Mouse (Mus musculus) kidney, embryonic 16.5 days (tissue): ENCODE data around the gene Arfgap2. TPM values are rescaled to one million over a fixed set of nuclear protein-coding genes. Genes with fewer than 3 reads are reported as not detected.
"Not testable (repeated sequence)": the region's sequence is repeated elsewhere in the genome, so short reads cannot be mapped to it uniquely, and the experiment has no call there.

ENCODE experiments used
- ATAC-seq: fragments of 200-750 bp; cut with Nextera tagmentation; 2 replicates; pipeline ENCODE4 v1.8.0; 2017; ENCODE audit warnings: moderate TSS enrichment; ENCODE audit not compliant: low FRiP score, low TSS enrichment
- H3K27ac ChIP-seq: fragments of 300-500 bp; sonication (generic); 2 replicates; pipeline ENCODE4 v1.5.1; 2014; ENCODE audit warnings: low read length
- H3K27me3 ChIP-seq: fragments of 300-500 bp; sonication (generic); 2 replicates; pipeline ENCODE4 v1.6.1; 2014; ENCODE audit warnings: low read length, control low read depth, mixed read lengths; ENCODE audit not compliant: insufficient read depth
- H3K36me3 ChIP-seq: fragments of 300-500 bp; sonication (generic); 2 replicates; pipeline ENCODE4 v1.6.1; 2014; ENCODE audit warnings: low read length, control low read depth, mixed read lengths; ENCODE audit not compliant: insufficient read depth
- H3K4me1 ChIP-seq: fragments of 300-500 bp; sonication (generic); 2 replicates; pipeline ENCODE4 v1.6.1; 2014; ENCODE audit warnings: low read length, control low read depth, mixed read lengths; ENCODE audit not compliant: insufficient read depth
- H3K4me2 ChIP-seq: fragments of 300-500 bp; sonication (generic); replicated peaks from 2 replicates; pipeline ENCODE4 v1.6.1; 2014; ENCODE audit warnings: low read depth, low read length
- H3K4me3 ChIP-seq: fragments of 300-500 bp; sonication (generic); 2 replicates; pipeline ENCODE4 v1.5.1; 2014; ENCODE audit warnings: mild to moderate bottlenecking, low read length
- H3K9ac ChIP-seq: fragments of 300-500 bp; sonication (generic); replicated peaks from 2 replicates; pipeline ENCODE4 v1.6.1; 2014; ENCODE audit warnings: low read length
- H3K9me3 ChIP-seq: fragments of 300-500 bp; sonication (generic); 2 replicates; pipeline ENCODE4 v1.6.1; 2016; ENCODE audit warnings: low read length, control low read depth
- WGBS: fragments of 180-500 bp; shearing (Covaris S2); extraction: QIAGEN DNeasy Blood & Tissue Kit; methylation state at CpG from one replicate; pipeline ENCODE4 v1.1.7; 2014; 5-methylcytosine and 5-hydroxymethylcytosine counted together
- polyA plus RNA-seq: library from polyadenylated mRNA; unstranded; fragments of >200 nt; fragmentation: Nextera tagmentation; extraction: Ambion mirVana; gene quantifications from 2 replicates; pipeline ENCODE4 v1.2.1, GENCODE M21; 2015

The Arfgap2 gene
- 92.9 and 96.5 TPM in 2 replicates for polyA plus RNA-seq

DNA sequence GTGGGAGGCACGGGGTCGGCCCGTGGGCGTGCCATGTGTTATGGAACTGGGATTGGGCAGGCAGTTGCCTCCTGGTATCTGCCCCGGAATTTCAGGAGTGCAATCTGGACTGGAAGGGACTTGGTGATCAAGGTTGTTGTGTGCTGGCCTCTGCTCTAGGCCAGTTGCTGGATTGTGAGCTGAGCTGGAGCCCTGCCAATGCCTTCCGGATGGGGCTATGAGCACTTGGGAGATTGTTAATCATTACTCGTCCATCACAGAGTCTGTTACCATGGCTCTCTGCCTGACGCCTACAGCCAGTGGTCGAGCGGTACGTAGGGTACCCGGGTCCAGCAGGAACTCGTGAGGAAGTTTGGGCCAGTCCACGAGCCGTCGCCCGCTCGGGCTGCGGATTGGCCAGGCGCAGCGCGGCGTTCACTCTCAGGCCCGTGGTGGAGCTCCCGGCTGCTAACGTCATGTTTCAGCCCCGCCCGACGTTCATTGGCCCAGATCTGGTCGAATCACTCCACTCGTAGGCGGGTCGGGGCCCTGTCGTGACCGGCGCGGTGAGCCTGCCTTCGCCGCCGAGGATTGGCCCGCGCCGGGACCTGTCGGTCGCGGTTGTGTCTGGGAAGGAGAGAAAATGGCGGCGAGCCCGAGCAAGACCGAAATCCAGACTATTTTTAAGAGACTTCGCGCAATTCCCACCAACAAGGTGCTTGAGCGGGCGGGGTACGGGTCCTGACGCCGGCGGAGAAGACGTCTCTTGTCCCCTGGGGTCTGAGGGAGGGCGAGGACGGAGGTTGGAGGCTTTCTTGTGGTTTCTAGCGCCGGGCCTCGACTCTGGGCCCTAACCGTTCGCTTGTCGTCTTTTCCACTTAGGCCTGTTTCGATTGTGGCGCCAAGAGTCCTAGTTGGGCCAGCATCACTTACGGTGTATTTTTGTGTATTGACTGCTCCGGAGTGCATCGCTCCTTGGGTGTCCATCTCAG is at the start of gene Arfgap2:
Gene Arfgap2 (plus strand): TSS at position 264 of the 971 bp plus-strand sequence.
- H3K9ac ChIP-seq = peak within 1 kb of the TSS; percentile 92
- under 1% methylated on average over 72 of the region's 72 CpGs for WGBS
- ATAC-seq = peak; percentile 99
- H3K36me3 ChIP-seq = peaks cover 40% of the 10 kb centered on the region
- H3K27me3 ChIP-seq = no peaks in the 10 kb centered on the region
- no peaks in the 10 kb centered on the region for H3K9me3 ChIP-seq
- peaks cover 19% of the 10 kb centered on the region for H3K4me1 ChIP-seq
- H3K4me3 ChIP-seq = peak within 1 kb of the TSS; percentile 90
- H3K4me2 ChIP-seq = peak within 1 kb of the TSS; percentile 93
- peak within 1 kb of the TSS; percentile 95 for H3K27ac ChIP-seq

DNA sequence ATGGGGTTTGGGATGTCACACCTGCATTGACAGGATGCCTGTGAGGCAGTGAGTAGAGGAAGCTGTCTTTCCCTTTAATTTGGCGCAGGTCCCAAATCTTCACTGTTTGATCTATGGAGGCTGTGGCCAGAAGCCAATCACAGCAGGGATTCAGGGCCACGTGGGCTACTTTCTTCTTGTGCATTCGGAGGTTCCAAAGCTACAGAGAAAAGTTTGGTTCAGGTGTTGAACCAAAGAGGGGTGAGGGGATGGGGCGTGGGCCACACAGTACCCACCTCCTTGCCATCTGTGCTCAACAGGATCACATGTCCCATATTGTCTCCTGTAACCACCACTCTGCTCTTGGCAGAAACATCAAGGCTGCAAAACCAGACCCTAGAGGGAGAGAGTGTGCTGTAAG is 47.7 kb upstream of the Arfgap2 start:
- WGBS = 62% methylated on average over 4 of the region's 4 CpGs
- Histone ChIP-seq H3K36me3 (peaks cover 7% of the 10 kb centered on the region; the same call in 1 of the 2 replicates), H3K4me2 (no peak overlapping the region), H3K27me3 (no peaks in the 10 kb centered on the region), H3K9me3 (no peaks in the 10 kb centered on the region), H3K27ac (no peak overlapping the region), H3K4me1 (no peaks in the 10 kb centered on the region), H3K9ac (no peak overlapping the region), H3K4me3 (no peak overlapping the region)
- no peak for ATAC-seq

GRCm38 (mm10) chr2:91220501-91220900 is 44.3 kb upstream of the Arfgap2 start:
- Histone ChIP-seq H3K4me1 (no peaks in the 10 kb centered on the region), H3K27ac (no peak overlapping the region), H3K27me3 (no peaks in the 10 kb centered on the region), H3K36me3 (peaks cover 3% of the 10 kb centered on the region; the same call in 1 of the 2 replicates), H3K4me3 (no peak overlapping the region), H3K4me2 (no peak overlapping the region), H3K9ac (no peak overlapping the region), H3K9me3 (no peaks in the 10 kb centered on the region)
- no peak for ATAC-seq
- WGBS = 91% methylated on average over 3 of the region's 3 CpGs

- H3K4me3 ChIP-seq = no peak overlapping the region
- no peak for ATAC-seq
Measured at GRCm38 (mm10) chr2:91223614-91224013, 41.2 kb upstream of the Arfgap2 start.

DNA sequence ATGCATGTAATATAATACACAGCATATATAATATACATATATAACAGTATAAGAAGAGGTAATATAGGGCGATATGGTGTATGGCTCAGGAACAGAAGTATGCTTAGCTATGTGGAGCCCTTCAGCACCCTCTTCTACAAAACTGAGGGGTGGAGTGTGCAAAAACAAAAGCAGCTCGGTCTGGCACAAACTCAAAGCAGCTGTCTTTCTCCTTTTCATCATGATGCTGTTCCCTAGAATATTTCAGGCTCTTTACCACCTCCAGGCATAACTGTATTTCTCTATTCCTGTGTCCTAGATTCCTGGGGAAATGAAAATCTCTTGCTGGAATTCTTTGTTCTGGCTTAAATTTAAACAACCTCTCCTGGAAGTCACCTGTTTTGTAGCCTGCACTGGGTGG is 35.0 kb upstream of the Arfgap2 start:
- Histone ChIP-seq H3K4me3 (no peak overlapping the region), H3K36me3 (no peaks in the 10 kb centered on the region), H3K4me1 (no peaks in the 10 kb centered on the region), H3K27ac (no peak overlapping the region), H3K9me3 (no peaks in the 10 kb centered on the region), H3K4me2 (no peak overlapping the region), H3K9ac (no peak overlapping the region), H3K27me3 (no peaks in the 10 kb centered on the region)
- WGBS = 90% methylated on average over 2 of the region's 2 CpGs
- ATAC-seq = no peak

More at GRCm38 (mm10) chr2:91223614-91224013, 41.2 kb upstream of the Arfgap2 start:
- Histone ChIP-seq H3K4me2 (no peak overlapping the region), H3K9me3 (no peaks in the 10 kb centered on the region), H3K27me3 (no peaks in the 10 kb centered on the region), H3K9ac (no peak overlapping the region), H3K36me3 (no peaks in the 10 kb centered on the region), H3K4me1 (no peaks in the 10 kb centered on the region), H3K27ac (no peak overlapping the region)
- 90% methylated on average over 2 of the region's 2 CpGs for WGBS

DNA sequence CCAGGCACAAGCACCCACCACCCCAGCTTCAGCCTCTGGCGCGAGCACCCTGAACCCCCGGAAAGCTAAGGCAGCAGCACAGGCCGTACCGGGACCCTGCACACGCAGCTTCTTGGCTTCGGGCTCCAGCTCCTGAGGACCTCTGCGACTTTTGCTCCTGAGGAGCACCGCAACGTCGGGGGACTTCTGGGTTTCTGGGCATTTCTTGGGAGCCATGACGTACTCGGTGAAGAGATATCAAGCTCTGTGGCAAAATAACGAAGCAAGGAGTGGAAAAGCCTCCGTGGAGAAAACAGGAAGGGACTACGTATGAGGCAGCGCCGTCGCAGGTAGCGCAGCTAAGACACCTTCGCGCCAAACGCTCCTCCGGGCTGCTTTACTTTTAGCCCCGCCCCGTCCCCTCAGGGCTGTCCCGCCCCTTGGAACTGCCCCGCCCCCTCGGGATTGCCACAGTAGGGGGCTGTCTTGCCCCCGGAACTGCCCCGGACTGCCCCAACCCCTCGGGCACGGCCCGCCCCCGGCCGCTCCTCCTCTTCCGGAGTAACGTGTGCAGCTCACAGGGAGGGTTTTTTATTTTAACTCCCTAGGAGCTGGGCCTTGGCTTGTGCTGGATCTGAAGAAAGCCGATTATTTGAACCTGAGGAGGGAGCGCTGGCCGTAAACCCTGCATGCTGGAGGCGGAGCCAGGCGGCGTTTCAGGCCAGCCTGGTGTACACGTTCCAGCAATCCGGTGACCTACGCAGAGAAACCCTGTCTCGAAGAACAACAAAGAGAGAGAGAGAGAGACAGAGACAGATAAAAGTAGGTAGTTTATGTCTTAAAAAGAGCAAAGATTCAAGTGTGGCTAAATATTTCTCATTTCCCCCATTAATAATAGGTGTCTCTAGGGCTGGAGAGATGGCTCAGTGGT is 27.9 kb upstream of the Arfgap2 start, which contains the start of gene Ddb2:
Gene Ddb2 (minus strand): TSS at position 382 of the 910 bp plus-strand sequence.
- peak within 1 kb of the TSS; percentile 76 for H3K9ac ChIP-seq
- H3K4me1 ChIP-seq = peaks cover 4% of the 10 kb centered on the region; the same call in 1 of the 2 replicates
- H3K36me3 ChIP-seq = no peaks in the 10 kb centered on the region
- no peaks in the 10 kb centered on the region for H3K27me3 ChIP-seq
- ATAC-seq = peak; percentile 99
- H3K4me3 ChIP-seq = peak within 1 kb of the TSS; percentile 52
- H3K27ac ChIP-seq = peak within 1 kb of the TSS; percentile 97
- peak within 1 kb of the TSS; percentile 91 for H3K4me2 ChIP-seq
- under 1% methylated on average over 48 of the region's 48 CpGs for WGBS
- H3K9me3 ChIP-seq = no peaks in the 10 kb centered on the region

GRCm38 (mm10) chr2:91237511-91238080 is 27.2 kb upstream of the Arfgap2 start:
- Histone ChIP-seq H3K9ac (peak overlapping the region; percentile 76), H3K27ac (peak overlapping the region; percentile 97), H3K4me2 (peak overlapping the region; percentile 91), H3K4me3 (peak overlapping the region; percentile 52)
- not testable (repeated sequence) for H3K27me3 ChIP-seq, H3K4me1 ChIP-seq, H3K36me3 ChIP-seq, H3K9me3 ChIP-seq
- peak; percentile 33; the same call in 1 of the 2 replicates for ATAC-seq
- 27% methylated on average over 4 of the region's 4 CpGs for WGBS

DNA sequence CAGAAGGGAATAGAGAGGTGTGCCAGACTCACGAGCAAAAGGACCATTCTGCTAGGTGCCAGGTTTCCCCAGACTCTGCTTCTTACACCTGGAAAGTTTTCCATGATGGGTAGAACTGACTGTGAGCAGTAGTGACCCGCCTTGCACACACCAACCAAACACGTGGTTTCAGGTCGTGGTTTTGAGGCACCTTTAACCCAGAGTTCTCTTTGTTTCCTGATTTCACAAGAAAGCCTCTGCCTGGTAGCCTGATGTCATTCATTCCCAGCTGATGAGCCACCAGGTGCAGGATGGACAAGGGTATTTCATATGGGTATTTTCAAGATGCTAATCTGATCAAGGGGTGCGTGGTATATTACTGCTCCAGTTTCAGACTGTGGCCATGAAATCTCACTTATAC is 22.2 kb upstream of the Arfgap2 start:
- Histone ChIP-seq H3K36me3 (no peaks in the 10 kb centered on the region), H3K9me3 (no peaks in the 10 kb centered on the region), H3K4me2 (no peak overlapping the region), H3K4me1 (no peaks in the 10 kb centered on the region), H3K27me3 (no peaks in the 10 kb centered on the region), H3K4me3 (no peak overlapping the region), H3K27ac (no peak overlapping the region), H3K9ac (no peak overlapping the region)
- WGBS = 72% methylated on average over 5 of the region's 5 CpGs
- no peak for ATAC-seq

- H3K9me3 ChIP-seq = no peaks in the 10 kb centered on the region
- no peak overlapping the region for H3K27ac ChIP-seq
- no peak overlapping the region for H3K4me2 ChIP-seq
- H3K4me3 ChIP-seq = no peak overlapping the region
- no peaks in the 10 kb centered on the region for H3K27me3 ChIP-seq
- H3K4me1 ChIP-seq = no peaks in the 10 kb centered on the region
- ATAC-seq = no peak
- no peak overlapping the region for H3K9ac ChIP-seq
- no peaks in the 10 kb centered on the region for H3K36me3 ChIP-seq
- 65% methylated on average over 3 of the region's 3 CpGs for WGBS
Measured at GRCm38 (mm10) chr2:91243416-91243815, 21.4 kb upstream of the Arfgap2 start.
